Mouse (Mus musculus) CD8-positive naive resting alpha-beta T cell, adult 57 days (primary cell): ENCODE results near the gene Pdgfra. TPM values are rescaled to one million over a fixed set of nuclear protein-coding genes. Genes with fewer than 3 reads are reported as not detected.

Experiments used
- total RNA-seq: library from RNA; stranded (reverse); gene quantifications from one replicate; pipeline ENCODE4 v1.2.4, GENCODE M21; 2023

The Pdgfra gene
- not detected for total RNA-seq

DNA sequence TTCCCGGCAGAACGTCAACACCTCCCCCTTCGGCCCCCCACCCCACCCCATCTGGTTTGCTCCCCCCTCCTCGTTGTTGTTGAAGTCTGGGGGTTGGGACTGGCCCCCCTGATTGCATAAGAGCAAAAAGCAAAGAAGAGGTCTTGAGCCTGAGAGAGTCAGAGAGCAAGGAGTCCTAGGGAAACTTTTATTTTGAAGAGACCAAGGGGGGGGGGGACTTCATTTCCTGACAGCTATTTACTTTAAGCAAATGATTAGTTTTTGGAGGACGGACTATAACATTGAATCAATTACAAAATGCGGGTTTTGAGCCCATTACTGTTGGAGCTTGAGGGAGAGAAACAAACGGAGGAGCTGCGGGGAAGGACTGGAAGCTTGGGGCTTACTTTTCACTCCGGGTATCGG is at the start of gene Pdgfra:
Pdgfra (plus strand) TSS at position 272 of the 405 bp plus-strand sequence.

Other genes starting within 250 kb of the Pdgfra start
- gene Chic2, start 107.5 kb upstream of the Pdgfra start, total RNA-seq, result 58.4 TPM
- not detected for gene Gsx2, start 76.7 kb upstream of the Pdgfra start, total RNA-seq